Mouse (Mus musculus) G1E (cell line): ENCODE measurements around the gene Spcs1.

Source experiments
- CTCF ChIP-seq: IDR thresholded peaks from 2 replicates; pipeline ENCODE4 v1.5.1; 2012; ENCODE audit warnings: low read depth, low read length, inconsistent platforms, mixed read lengths
- GATA1 ChIP-seq: IDR thresholded peaks from 2 replicates; pipeline ENCODE4 v1.6.1; 2012; ENCODE audit warnings: borderline replicate concordance, low read length, inconsistent platforms, mixed read lengths

- TF ChIP-seq CTCF (no peak), GATA1 (no peak)
These were observed 5.1 kb downstream of the Spcs1 start for GRCm38 (mm10) chr14:30996417-30996816.
